Mouse (Mus musculus) kidney, adult 2 months (tissue): ENCODE data around the gene Rps3a1.

ENCODE experiments used
- CTCF ChIP-seq: fragments of 200-500 bp; conservative IDR thresholded peaks from 2 replicates; pipeline ENCODE4 v1.5.1; 2011; ENCODE audit warnings: low read depth, mild to moderate bottlenecking, control low read depth, low read length, moderate library complexity, mixed read lengths; ENCODE audit not compliant: insufficient read depth, insufficient read length
- POLR2A ChIP-seq: fragments of 200-500 bp; IDR thresholded peaks from one replicate; pipeline ENCODE4 v1.6.1; 2011; ENCODE audit warnings: low read depth, low read length, control low read depth

DNA sequence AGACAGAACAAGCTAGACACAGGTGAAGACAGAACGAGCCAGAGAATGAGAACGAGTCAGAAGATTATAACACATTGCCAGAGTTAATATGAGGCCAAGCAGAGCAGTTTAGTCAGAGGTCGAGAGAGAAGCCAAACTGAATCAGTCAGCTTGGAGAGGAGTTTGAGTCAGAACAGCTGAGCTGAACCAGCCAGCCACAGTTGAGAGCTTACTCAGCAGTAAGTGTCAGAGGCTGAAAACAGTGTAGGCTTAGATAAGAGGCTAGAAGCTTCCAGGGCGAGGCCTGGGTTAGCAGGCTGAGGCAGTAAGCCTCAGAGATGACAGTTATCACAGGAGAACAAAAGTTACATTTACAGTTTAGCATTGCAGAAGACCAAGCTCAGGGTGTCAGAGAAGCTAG is 33.9 kb downstream of the Rps3a1 start:
- no peak for TF ChIP-seq CTCF
- TF ChIP-seq POLR2A, result no peak
